Mouse (Mus musculus) spleen, adult 2 months (tissue): ENCODE data around the gene Anapc7.

Experiments
- CTCF ChIP-seq: fragments of 200-500 bp; IDR thresholded peaks from 2 replicates; pipeline ENCODE4 v1.5.1; 2011; ENCODE audit warnings: mild to moderate bottlenecking, inconsistent platforms; ENCODE audit not compliant: insufficient read depth, insufficient read length, insufficient replicate concordance; ENCODE audit errors: extremely low read depth
- POLR2A ChIP-seq: fragments of 200-500 bp; IDR thresholded peaks from 2 replicates; pipeline ENCODE4 v1.6.1; 2011; ENCODE audit warnings: low read depth, low read length, inconsistent platforms

GRCm38 (mm10) chr5:122487825-122488224, 66.3 kb downstream of the Anapc7 start:
- TF ChIP-seq CTCF, result no peak
- no peak for TF ChIP-seq POLR2A
